Mouse (Mus musculus) limb, embryonic 13.5 days (tissue): ENCODE measurements at regions not wholly inside any gene's neighbourhood (a gene's known extent, or its start where the extent isn't known, plus 50 kb on each side); places are given as distances from the start of the nearest gene placed in this dataset.

Experiments used
- ATAC-seq: fragments of 200-750 bp; cut with Nextera tagmentation; 2 replicates; pipeline ENCODE4 v1.8.0; 2017; ENCODE audit warnings: low read depth, moderate number of reproducible peaks, moderate TSS enrichment; ENCODE audit not compliant: low FRiP score
- H3K27ac ChIP-seq: fragments of 300-500 bp; sonication (generic); 2 replicates; pipeline ENCODE4 v1.5.1; 2015; ENCODE audit warnings: inconsistent platforms, mild to moderate bottlenecking, moderate library complexity
- H3K27me3 ChIP-seq: fragments of 300-500 bp; sonication (generic); 2 replicates; pipeline ENCODE4 v1.6.1; 2015; ENCODE audit warnings: mild to moderate bottlenecking, inconsistent platforms
- H3K36me3 ChIP-seq: fragments of 300-500 bp; sonication (generic); 2 replicates; pipeline ENCODE4 v1.6.1; 2015; ENCODE audit warnings: inconsistent platforms, mild to moderate bottlenecking, moderate library complexity
- H3K4me1 ChIP-seq: fragments of 300-500 bp; sonication (generic); 2 replicates; pipeline ENCODE4 v1.6.1; 2015; ENCODE audit warnings: inconsistent platforms
- H3K4me2 ChIP-seq: fragments of 300-500 bp; sonication (generic); replicated peaks from 2 replicates; pipeline ENCODE4 v1.6.1; 2015; ENCODE audit warnings: inconsistent platforms, mild to moderate bottlenecking, moderate library complexity
- H3K4me3 ChIP-seq: fragments of 300-500 bp; sonication (generic); 2 replicates; pipeline ENCODE4 v1.5.1; 2015; ENCODE audit warnings: moderate library complexity, mild to moderate bottlenecking, inconsistent platforms
- H3K9ac ChIP-seq: fragments of 300-500 bp; sonication (generic); 2 replicates; pipeline ENCODE4 v1.6.1; 2015; ENCODE audit warnings: mild to moderate bottlenecking, inconsistent platforms
- H3K9me3 ChIP-seq: fragments of 300-500 bp; sonication (generic); 2 replicates; pipeline ENCODE4 v1.6.1; 2016; ENCODE audit warnings: inconsistent platforms
- WGBS: fragments of 180-500 bp; shearing (Covaris S2); methylation state at CpG from one replicate; pipeline ENCODE4 v1.1.7; 2015; 5-methylcytosine and 5-hydroxymethylcytosine counted together

DNA sequence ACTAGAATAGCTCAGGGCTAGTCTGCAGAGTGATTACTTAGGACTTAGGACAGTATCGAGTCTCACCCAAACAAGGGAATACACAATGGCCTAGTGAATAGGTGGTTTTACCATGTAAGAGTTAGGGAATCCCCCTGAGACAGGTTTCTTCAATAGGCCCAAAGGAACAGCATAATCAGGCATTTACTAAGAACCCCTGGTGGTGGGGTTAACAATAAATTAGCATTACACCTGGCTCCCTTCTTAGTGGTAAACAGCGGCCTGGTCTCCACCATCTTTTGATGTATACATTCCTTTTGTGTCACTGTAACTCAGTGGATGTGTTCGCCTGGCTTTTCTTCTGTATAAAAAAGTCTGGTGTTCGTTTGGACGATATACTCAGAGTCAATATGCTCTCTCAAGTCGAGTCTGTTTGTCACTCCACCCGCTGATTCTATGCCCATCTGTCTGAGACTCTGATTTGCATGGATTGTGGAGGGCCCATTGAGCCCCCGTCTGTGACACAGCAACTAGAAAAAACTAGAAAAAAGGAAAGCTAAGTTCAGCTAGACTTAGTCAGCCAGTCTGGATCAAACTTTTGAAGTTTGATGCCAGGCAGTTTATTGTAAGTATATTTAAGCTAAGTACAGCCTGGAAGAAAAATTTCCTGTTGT, 180.8 kb downstream of the Usp46 start:
- H3K36me3 ChIP-seq = no peaks in the 10 kb centered on the region
- no peak overlapping the region for H3K4me3 ChIP-seq
- WGBS = 79% methylated on average over 8 of the region's 8 CpGs
- ATAC-seq = no peak
- no peak overlapping the region for H3K9ac ChIP-seq
- H3K27me3 ChIP-seq = no peaks in the 10 kb centered on the region
- H3K27ac ChIP-seq = no peak overlapping the region
- H3K9me3 ChIP-seq = no peaks in the 10 kb centered on the region
- H3K4me1 ChIP-seq = no peaks in the 10 kb centered on the region
- H3K4me2 ChIP-seq = no peak overlapping the region

DNA sequence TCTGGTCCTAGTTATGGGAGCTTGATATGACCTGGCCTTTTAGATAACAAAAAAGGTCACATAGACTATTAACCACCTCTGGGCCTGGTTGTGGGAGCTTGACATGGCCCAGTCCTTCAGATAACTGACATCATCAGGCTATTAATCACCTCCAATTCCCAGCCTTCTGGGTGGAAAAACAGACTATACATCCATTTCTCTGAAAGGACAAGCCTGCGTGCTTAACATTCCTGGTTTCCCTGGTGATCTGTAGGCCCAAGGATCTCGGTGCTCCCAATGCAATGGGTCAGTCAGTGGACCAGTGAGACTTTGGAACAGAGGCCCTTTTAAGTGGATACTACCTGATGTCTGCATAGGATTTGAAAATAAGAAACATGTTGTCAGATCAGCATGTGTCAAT, 179.8 kb downstream of the Usp46 start:
- Histone ChIP-seq H3K27ac (no peak overlapping the region), H3K36me3 (no peaks in the 10 kb centered on the region), H3K4me3 (no peak overlapping the region), H3K9ac (no peak overlapping the region), H3K9me3 (no peaks in the 10 kb centered on the region), H3K4me1 (no peaks in the 10 kb centered on the region), H3K27me3 (no peaks in the 10 kb centered on the region), H3K4me2 (no peak overlapping the region)
- ATAC-seq = no peak
- WGBS = 69% methylated on average over 2 of the region's 2 CpGs

DNA sequence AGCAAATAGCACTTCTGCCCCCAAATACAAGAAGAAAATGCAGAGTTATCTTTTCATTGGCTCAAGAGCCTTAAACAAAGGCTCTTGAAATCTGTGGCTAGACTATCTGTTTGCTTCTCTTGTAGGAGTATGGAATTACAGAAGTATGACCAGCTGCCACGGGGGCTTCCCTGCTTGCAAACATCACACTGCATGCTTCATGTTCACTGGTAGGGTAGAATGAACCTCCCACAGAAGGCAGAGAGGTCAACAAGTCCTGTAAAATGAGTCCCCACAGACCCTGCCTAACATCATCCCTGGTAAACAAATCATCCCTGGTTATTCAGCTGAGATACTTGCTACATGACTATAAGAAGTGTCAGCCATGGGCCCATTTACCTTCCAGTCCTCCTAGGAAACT, 178.9 kb downstream of the Usp46 start:
- no peak overlapping the region for H3K9ac ChIP-seq
- no peak overlapping the region for H3K4me3 ChIP-seq
- no peaks in the 10 kb centered on the region for H3K4me1 ChIP-seq
- H3K36me3 ChIP-seq = no peaks in the 10 kb centered on the region
- no peak overlapping the region for H3K4me2 ChIP-seq
- H3K9me3 ChIP-seq = peaks cover 2% of the 10 kb centered on the region
- 54% methylated on average over 1 of the region's 1 CpGs for WGBS
- H3K27me3 ChIP-seq = no peaks in the 10 kb centered on the region
- peak; percentile 71; the same call in 1 of the 2 replicates for ATAC-seq
- no peak overlapping the region for H3K27ac ChIP-seq

DNA sequence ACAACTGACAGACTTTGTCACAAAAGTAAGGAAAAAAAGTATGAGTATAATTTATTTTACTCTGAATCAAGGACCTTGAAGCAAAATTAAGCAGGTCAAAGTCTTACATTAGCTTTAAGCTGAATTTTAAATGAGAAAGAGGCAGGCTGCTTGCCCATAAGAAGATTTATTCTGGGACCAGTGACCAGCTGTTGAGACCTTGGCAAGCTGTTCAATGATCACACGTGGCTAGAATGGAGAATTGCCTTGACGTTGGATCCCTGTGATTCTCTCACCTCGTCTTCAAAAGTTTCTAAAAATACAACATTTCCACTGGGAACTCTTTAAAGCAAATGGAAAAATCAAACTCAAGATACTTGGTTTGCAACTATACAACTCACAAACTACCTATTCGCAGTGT, 177.3 kb downstream of the Usp46 start:
- H3K4me2 ChIP-seq = no peak overlapping the region
- peaks cover 9% of the 10 kb centered on the region for H3K9me3 ChIP-seq
- H3K4me1 ChIP-seq = no peaks in the 10 kb centered on the region
- WGBS = 76% methylated on average over 4 of the region's 4 CpGs
- no peak overlapping the region for H3K27ac ChIP-seq
- H3K9ac ChIP-seq = no peak overlapping the region
- no peaks in the 10 kb centered on the region for H3K36me3 ChIP-seq
- ATAC-seq = no peak
- H3K27me3 ChIP-seq = no peaks in the 10 kb centered on the region
- H3K4me3 ChIP-seq = no peak overlapping the region

DNA sequence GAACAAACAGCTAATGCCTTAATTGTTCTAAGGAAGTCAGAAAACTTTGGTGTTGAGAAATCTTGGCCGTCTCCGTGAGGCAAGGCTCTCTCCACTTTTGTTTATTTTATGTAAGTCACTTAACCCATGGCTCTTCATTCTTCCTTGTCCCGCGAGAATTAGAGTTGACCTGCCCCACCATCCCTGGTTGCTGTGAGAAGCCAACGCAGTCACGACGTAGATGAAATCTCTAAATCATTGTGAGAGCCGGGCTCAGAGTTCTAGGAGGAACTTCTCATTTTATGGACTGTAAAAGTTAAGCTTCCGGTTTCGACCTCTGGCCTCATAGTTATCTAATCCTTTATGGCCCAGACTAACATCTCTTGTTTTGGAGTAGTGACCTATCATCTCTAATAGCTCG, 176.6 kb downstream of the Usp46 start:
- H3K27ac ChIP-seq = no peak overlapping the region
- no peak overlapping the region for H3K4me3 ChIP-seq
- WGBS = 70% methylated on average over 11 of the region's 11 CpGs
- no peaks in the 10 kb centered on the region for H3K4me1 ChIP-seq
- no peak overlapping the region for H3K9ac ChIP-seq
- H3K36me3 ChIP-seq = no peaks in the 10 kb centered on the region
- no peaks in the 10 kb centered on the region for H3K27me3 ChIP-seq
- peaks cover 9% of the 10 kb centered on the region for H3K9me3 ChIP-seq
- ATAC-seq = no peak
- no peak overlapping the region for H3K4me2 ChIP-seq

DNA sequence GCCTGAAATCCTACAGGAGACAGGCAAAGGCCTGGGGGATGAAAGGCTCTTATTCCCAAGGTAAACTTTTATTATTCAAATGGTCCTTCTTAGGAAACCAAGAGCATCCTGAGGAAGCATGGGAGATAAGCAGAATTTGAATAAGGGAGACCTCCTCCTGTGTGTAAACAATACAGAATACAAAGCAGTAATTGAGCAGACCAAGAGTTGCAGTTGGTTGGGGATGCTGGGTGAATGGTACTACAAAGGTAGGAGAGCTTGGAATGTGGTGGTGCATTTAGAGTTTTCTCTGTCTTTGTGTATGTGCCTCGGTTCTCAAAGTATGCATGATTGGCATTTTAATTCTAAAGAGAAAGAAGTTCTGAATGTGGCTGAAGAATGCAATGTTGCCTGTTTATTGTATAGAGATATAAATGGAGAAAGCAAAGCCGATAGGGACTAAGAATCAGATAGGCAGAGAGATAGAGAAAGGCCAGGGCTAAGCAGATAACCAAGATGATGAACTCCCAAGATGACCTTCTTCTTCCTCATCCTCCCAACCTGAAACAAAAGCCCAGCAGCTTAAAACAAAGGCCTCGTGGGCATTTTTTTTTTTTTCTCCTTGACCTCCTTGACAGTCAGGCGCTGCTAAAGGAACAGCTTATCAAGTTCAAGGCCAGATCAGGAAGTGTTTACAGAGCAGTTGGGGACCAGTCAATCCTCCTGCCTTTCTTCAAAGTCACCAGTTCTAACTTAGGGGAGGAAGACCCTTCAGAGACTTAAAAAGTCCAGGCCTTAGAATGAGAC, 175.6 kb downstream of the Usp46 start:
- H3K4me1 ChIP-seq = no peaks in the 10 kb centered on the region
- 77% methylated on average over 4 of the region's 4 CpGs for WGBS
- no peak overlapping the region for H3K4me2 ChIP-seq
- no peak for ATAC-seq
- H3K4me3 ChIP-seq = no peak overlapping the region
- H3K27me3 ChIP-seq = no peaks in the 10 kb centered on the region
- no peak overlapping the region for H3K9ac ChIP-seq
- H3K36me3 ChIP-seq = no peaks in the 10 kb centered on the region
- H3K9me3 ChIP-seq = peaks cover 9% of the 10 kb centered on the region
- H3K27ac ChIP-seq = no peak overlapping the region

DNA sequence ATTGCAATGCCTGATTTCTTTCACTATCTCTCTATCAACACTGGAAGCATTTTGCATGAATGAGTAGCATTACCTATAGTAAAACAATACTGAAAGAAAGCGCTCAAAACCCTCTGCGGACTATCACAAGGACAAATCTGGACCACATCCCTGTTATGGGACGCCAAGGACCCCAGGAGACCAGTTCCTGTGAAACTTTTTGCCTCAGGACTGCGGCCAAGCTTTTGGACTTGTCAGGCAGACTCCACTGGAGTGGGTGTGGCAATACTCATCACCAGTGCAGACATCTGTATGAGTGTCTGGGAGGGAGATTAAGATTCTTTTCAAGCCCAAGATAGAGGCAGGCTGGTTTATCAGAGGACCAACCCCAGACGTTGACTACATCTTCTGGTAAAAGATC, 173.0 kb downstream of the Usp46 start:
- no peak for ATAC-seq
- H3K9ac ChIP-seq = no peak overlapping the region
- no peaks in the 10 kb centered on the region for H3K4me1 ChIP-seq
- H3K27ac ChIP-seq = no peak overlapping the region
- no peaks in the 10 kb centered on the region for H3K36me3 ChIP-seq
- no peaks in the 10 kb centered on the region for H3K27me3 ChIP-seq
- H3K4me3 ChIP-seq = no peak overlapping the region
- peaks cover 9% of the 10 kb centered on the region for H3K9me3 ChIP-seq
- 93% methylated on average over 5 of the region's 5 CpGs for WGBS
- no peak overlapping the region for H3K4me2 ChIP-seq

DNA sequence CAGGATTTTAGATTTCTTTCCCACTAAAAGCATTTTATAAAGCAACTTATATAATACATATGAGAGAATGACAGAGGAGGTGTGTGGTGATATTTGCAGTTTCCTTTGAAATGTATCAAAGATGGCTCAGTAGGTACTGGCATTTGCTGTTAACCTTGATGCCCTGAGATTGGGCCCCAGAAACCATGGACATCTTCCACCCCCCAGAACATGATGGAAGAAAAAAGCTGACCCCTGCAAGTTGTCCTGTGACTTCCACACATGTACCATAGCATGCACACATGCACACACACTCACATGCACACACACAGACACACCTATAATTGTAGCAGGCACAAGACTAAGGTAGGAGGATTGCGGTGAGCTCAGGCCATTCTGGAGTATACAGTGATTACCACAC, 171.4 kb downstream of the Usp46 start:
- H3K4me3 ChIP-seq = no peak overlapping the region
- H3K9ac ChIP-seq = no peak overlapping the region
- H3K27me3 ChIP-seq = no peaks in the 10 kb centered on the region
- no peaks in the 10 kb centered on the region for H3K36me3 ChIP-seq
- peaks cover 9% of the 10 kb centered on the region for H3K9me3 ChIP-seq
- H3K4me1 ChIP-seq = 0 out of 2 replicates have a peak, but pooled peaks cover 2% of the 10 kb centered on the region
- no peak for ATAC-seq
- WGBS = 94% methylated on average over 1 of the region's 1 CpGs
- H3K27ac ChIP-seq = no peak overlapping the region
- no peak overlapping the region for H3K4me2 ChIP-seq

DNA sequence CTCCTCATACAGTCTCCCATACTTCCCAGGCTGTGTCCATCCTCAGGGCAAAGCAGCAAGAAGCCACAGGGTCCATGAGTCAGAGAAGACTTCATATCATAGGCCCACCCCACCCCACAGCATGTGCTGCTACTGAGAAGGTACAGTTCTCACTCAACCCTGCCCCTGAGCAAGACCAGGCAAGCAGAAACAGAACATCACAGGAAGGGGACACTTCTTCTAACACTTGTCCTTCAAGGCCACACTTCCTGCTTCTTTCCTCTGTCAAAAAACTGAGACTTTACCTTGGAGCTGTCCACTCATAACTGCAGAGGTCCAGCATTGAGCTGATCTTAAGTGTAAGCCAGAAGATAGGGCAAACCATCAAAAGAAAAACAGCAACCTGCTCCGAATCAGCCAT, 166.6 kb downstream of the Usp46 start:
- Histone ChIP-seq H3K36me3 (no peaks in the 10 kb centered on the region), H3K27me3 (no peaks in the 10 kb centered on the region), H3K4me1 (peaks cover 24% of the 10 kb centered on the region), H3K9me3 (no peaks in the 10 kb centered on the region), H3K27ac (no peak overlapping the region), H3K4me2 (no peak overlapping the region), H3K4me3 (no peak overlapping the region), H3K9ac (no peak overlapping the region)
- 94% methylated on average over 1 of the region's 1 CpGs for WGBS
- ATAC-seq = no peak

DNA sequence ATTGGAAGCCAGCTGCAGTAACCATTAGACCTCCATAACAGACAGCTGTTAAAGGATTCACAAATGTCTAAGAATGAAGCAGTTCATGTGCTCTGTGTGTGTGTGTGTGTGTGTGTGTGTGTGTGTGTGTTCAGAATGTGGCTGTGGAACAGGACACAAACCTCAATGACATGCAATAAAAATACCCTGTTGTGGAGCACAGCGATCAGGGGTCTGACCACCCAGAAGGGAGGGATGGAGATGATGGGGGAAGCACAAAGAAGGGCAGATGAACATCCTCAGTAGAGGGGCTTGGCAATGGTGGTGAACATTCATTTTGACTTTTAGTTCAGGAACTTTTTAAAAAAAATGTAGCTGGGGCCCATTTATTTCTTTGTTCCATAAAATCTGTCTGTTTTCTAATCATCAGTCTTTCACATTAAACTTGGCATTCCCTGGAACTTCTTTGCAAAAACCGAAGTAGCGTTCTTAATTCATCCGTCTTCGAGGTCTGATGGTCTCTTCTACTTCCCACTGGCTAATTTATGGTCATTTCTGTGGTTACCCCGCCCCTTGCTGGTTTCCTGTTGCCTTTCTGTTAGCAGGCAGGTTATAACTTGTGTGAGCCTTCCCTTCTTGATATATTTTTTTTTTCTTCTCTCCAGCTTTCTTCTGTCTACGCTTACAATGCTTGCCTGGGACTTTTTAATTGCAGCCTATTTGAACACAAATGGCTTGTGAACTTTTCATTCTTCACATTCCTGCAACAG, 165.6 kb downstream of the Usp46 start:
- H3K4me2 ChIP-seq = peak overlapping the region; percentile 41
- H3K9me3 ChIP-seq = no peaks in the 10 kb centered on the region
- no peaks in the 10 kb centered on the region for H3K36me3 ChIP-seq
- peak overlapping the region; percentile 69 for H3K27ac ChIP-seq
- peak; percentile 44; the same call in 1 of the 2 replicates for ATAC-seq
- WGBS = 24% methylated on average over 7 of the region's 7 CpGs
- 0 out of 2 replicates have a peak overlapping the region, but pooled peaks have one; percentile 5 for H3K9ac ChIP-seq
- no peaks in the 10 kb centered on the region for H3K27me3 ChIP-seq
- H3K4me3 ChIP-seq = no peak overlapping the region
- peaks cover 24% of the 10 kb centered on the region for H3K4me1 ChIP-seq

DNA sequence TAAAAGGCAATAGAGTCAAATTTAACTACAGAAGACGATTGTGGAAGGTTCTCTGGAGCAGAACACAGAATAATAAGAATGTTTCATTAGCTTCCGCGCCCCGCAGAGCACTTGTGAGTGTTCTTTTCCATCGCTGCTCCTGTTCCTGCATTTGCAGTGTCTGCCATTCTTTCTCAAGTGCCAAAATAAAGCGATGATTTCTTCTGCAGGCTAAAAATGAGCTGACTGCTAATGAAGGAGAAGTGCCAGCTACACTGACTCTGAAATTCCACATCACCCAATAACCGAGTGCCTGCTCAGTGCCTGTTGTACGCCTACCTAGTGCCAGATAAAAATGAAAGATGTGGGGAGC, 165.0 kb downstream of the Usp46 start:
- peak overlapping the region; percentile 41 for H3K4me2 ChIP-seq
- no peaks in the 10 kb centered on the region for H3K36me3 ChIP-seq
- peak overlapping the region; percentile 69 for H3K27ac ChIP-seq
- ATAC-seq = peak; percentile 19; the same call in 1 of the 2 replicates
- no peaks in the 10 kb centered on the region for H3K9me3 ChIP-seq
- 0 out of 2 replicates have a peak overlapping the region, but pooled peaks have one; percentile 5 for H3K9ac ChIP-seq
- WGBS = 35% methylated on average over 8 of the region's 8 CpGs
- H3K4me3 ChIP-seq = no peak overlapping the region
- no peaks in the 10 kb centered on the region for H3K27me3 ChIP-seq
- peaks cover 24% of the 10 kb centered on the region for H3K4me1 ChIP-seq

DNA sequence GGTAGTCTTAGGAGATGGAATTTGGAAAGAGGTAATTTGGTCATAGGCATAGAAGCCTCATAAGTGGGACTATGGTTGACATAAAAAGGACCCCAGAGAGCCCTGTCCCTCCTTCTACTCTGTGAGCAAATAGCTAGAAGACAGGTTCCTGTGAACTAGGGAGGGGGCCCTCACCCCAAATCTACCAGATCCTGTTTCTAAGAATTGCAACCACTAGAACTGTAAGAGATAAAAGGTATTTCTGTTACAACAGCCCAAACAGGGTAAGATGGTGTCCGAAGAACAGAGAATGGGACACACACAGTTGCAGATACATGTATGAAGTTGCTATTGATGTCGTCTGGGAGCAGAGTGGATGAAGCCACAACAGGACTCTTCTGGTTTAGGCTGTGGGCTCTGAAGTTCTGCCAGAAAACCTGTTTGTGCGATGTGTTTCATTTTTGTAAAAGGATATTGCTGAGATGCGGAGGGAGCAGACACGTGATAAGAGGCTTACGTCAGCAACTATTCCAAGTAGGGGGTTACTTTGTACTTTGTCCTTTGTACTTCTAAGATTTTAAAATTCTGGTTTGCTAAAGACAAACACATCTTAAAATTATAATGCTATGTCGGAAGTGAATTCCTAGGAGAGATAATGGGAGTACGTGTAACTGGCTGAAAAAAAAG, 164.0 kb downstream of the Usp46 start:
- ATAC-seq = no peak
- WGBS = 78% methylated on average over 8 of the region's 8 CpGs
- Histone ChIP-seq H3K9me3 (no peaks in the 10 kb centered on the region), H3K4me1 (peaks cover 24% of the 10 kb centered on the region), H3K27ac (no peak overlapping the region), H3K4me2 (no peak overlapping the region), H3K36me3 (no peaks in the 10 kb centered on the region), H3K27me3 (no peaks in the 10 kb centered on the region), H3K4me3 (no peak overlapping the region), H3K9ac (no peak overlapping the region)
